Mouse (Mus musculus): ENCODE data around the gene Fcrl6.

- TF ChIP-seq POLR2A (IDR thresholded peaks at IDR 0.05; ENCODE audit: borderline replicate concordance, insufficient read depth, low read length) (no peak), CTCF (IDR thresholded peaks at IDR 0.05; ENCODE audit: borderline replicate concordance, insufficient read depth, low read depth, low read length) (no peak)
Observed at GRCm38 (mm10) chr1:172567758-172568157, 34.6 kb downstream of the Fcrl6 start.

Data from cerebellum, adult 2 months (tissue).